In genomic region chr7:81904094-81904493, GRCm38 (mm10) we compare ENCODE assay signal across 33 mouse cellular contexts. TPM values are rescaled to one million over a fixed set of nuclear protein-coding genes. Genes with fewer than 3 reads are reported as not detected.
DNase-seq lines count a peak whose midpoint lies in the region; ATAC-seq and TF ChIP-seq lines count a peak whose summit lies in the region.
"Had no signal": no experiment of that assay in that cellular context is flagged by ENCODE, and none has a peak within 500 bp of the region (broad histone marks: within the 10 kb centered on the region; RNA-seq: fewer than 3 reads in every experiment).

No protein-coding gene starts in this region.

- no peak for TF ChIP-seq CTCF in kidney, postnatal 0 days (IDR thresholded peaks at IDR 0.05; ENCODE audit: low read depth)

- H3K4me2 ChIP-seq in kidney, postnatal 0 days (ENCODE audit: low read length) = no peak overlapping the region
- no peak overlapping the region for H3K4me2 ChIP-seq in lung, embryonic 16.5 days (ENCODE audit: low read depth, low read length)
- H3K4me2 ChIP-seq: embryonic facial prominence, embryonic 15.5 days; forebrain, embryonic 13.5 days; intestine, embryonic 15.5 days; liver, embryonic 12.5 days; midbrain, embryonic 12.5 days had no signal

- H3K36me3 ChIP-seq in kidney, postnatal 0 days (ENCODE audit: insufficient read depth, low read length) = no peaks in the 10 kb centered on the region
- no peaks in the 10 kb centered on the region for H3K36me3 ChIP-seq in lung, embryonic 16.5 days (ENCODE audit: control insufficient read depth, insufficient read depth, low read length)
- H3K36me3 ChIP-seq: embryonic facial prominence, embryonic 15.5 days; intestine, embryonic 15.5 days; liver, embryonic 12.5 days had no signal

- no peaks in the 10 kb centered on the region for H3K27me3 ChIP-seq in kidney, postnatal 0 days (ENCODE audit: insufficient read depth, low read length)
- H3K27me3 ChIP-seq in lung, embryonic 16.5 days (ENCODE audit: control insufficient read depth, insufficient read depth, low read depth, low read length) = no peaks in the 10 kb centered on the region
- H3K27me3 ChIP-seq: embryonic facial prominence, embryonic 15.5 days; forebrain, embryonic 13.5 days; intestine, embryonic 15.5 days; liver, embryonic 12.5 days; midbrain, embryonic 12.5 days had no signal

- peak; percentile 66 for DNase-seq in kidney, postnatal 0 days (ENCODE audit: low spot score)
- DNase-seq in kidney, adult 18-20 months = no peak
- DNase-seq in lung, postnatal 14 days = no peak
- DNase-seq in lung, postnatal 4 days = peak; percentile 8 to 71
- DNase-seq: adrenal gland, postnatal 36 days; B cell, adult 2 months; cerebellum, adult 2 months; cerebellum, postnatal 14 days; gastrocnemius, postnatal 10 days; heart, postnatal 14 days; layer of hippocampus, postnatal 36 days; left cerebral cortex, postnatal 4 days; liver, postnatal 0 days; thymus, adult 2 months; thymus, postnatal 36 days had no signal

- H3K9me3 ChIP-seq in kidney, postnatal 0 days (replicated peaks; ENCODE audit: low read length) = no peaks in the 10 kb centered on the region
- no peaks in the 10 kb centered on the region for H3K9me3 ChIP-seq in lung, embryonic 16.5 days (ENCODE audit: control insufficient read depth, low read length)
- H3K9me3 ChIP-seq: embryonic facial prominence, embryonic 10.5 days; embryonic facial prominence, embryonic 15.5 days; forebrain, embryonic 13.5 days; intestine, embryonic 15.5 days; liver, embryonic 12.5 days; megakaryocyte, embryonic 14.5 days; midbrain, embryonic 12.5 days had no signal

- WGBS in kidney, postnatal 0 days = 21% methylated on average over 4 of the region's 4 CpGs
- WGBS in lung, embryonic 16.5 days = 33% methylated on average over 4 of the region's 4 CpGs

- no peaks in the 10 kb centered on the region for H3K4me1 ChIP-seq in kidney, postnatal 0 days (replicated peaks; ENCODE audit: insufficient read depth, low read length)
- peaks cover 4% of the 10 kb centered on the region; the same call in 1 of the 2 replicates for H3K4me1 ChIP-seq in lung, embryonic 16.5 days (replicated peaks; ENCODE audit: control insufficient read depth, insufficient read depth, low read length)
- H3K4me1 ChIP-seq: embryonic facial prominence, embryonic 15.5 days; intestine, embryonic 15.5 days; liver, embryonic 12.5 days; midbrain, embryonic 12.5 days had no signal

- no peak overlapping the region for H3K9ac ChIP-seq in kidney, postnatal 0 days (ENCODE audit: low read depth, low read length)
- no peak overlapping the region for H3K9ac ChIP-seq in lung, embryonic 16.5 days (ENCODE audit: low read length)
- H3K9ac ChIP-seq: embryonic facial prominence, embryonic 15.5 days; forebrain, embryonic 13.5 days; intestine, embryonic 15.5 days; liver, embryonic 12.5 days; liver, postnatal 0 days; midbrain, embryonic 12.5 days had no signal

- H3K27ac ChIP-seq in kidney, postnatal 0 days = no peak overlapping the region
- H3K27ac ChIP-seq in lung, embryonic 16.5 days (ENCODE audit: low read length) = peak overlapping the region; percentile 31; the same call in 1 of the 2 replicates
- H3K27ac ChIP-seq: embryonic facial prominence, embryonic 10.5 days; embryonic facial prominence, embryonic 15.5 days; forebrain, embryonic 13.5 days; hindbrain, postnatal 0 days; intestine, embryonic 15.5 days; liver, embryonic 12.5 days; midbrain, embryonic 12.5 days had no signal

- no peak overlapping the region for H3K4me3 ChIP-seq in kidney, postnatal 0 days (replicated peaks; ENCODE audit: low read depth, low read length)
- no peak overlapping the region for H3K4me3 ChIP-seq in lung, embryonic 16.5 days (ENCODE audit: low read length)
- H3K4me3 ChIP-seq: embryonic facial prominence, embryonic 10.5 days; embryonic facial prominence, embryonic 15.5 days; forebrain, embryonic 13.5 days; intestine, embryonic 15.5 days; liver, embryonic 12.5 days; megakaryocyte, embryonic 14.5 days; midbrain, embryonic 12.5 days had no signal

- ATAC-seq in kidney, postnatal 0 days (replicated peaks; ENCODE audit: low FRiP score, low read depth) = no peak
- ATAC-seq in lung, embryonic 16.5 days (ENCODE audit: low read depth) = peak; percentile 96
- ATAC-seq in common myeloid progenitor, adult 5-6 weeks (replicated peaks; ENCODE audit: low read depth, poor library complexity, severe bottlenecking) = 0 out of 2 replicates have a peak, but pooled peaks have one; percentile 25
- ATAC-seq: forebrain, embryonic 13.5 days; hindbrain, postnatal 0 days; intestine, embryonic 15.5 days; liver, embryonic 12.5 days; liver, postnatal 0 days had no signal

RNA-seq across cellular contexts. Expression of gene Hdgfl3, which starts 30.2 kb away (rescaled TPM):
- polyA plus RNA-seq in kidney, postnatal 0 days (2015; fragmentation: Nextera tagmentation; extraction: Ambion mirVana) = 12.7 and 12.9 TPM in 2 replicates
- 6.6 and 7.4 TPM in 2 replicates for polyA plus RNA-seq in lung, embryonic 16.5 days (2015; fragmentation: Nextera tagmentation; extraction: Ambion mirVana)
- 5.0 and 6.2 TPM in 2 replicates for total RNA-seq in common myeloid progenitor, adult 5-6 weeks (2017)

RNA-seq across cellular contexts. Expression of gene Tm6sf1, which starts 45.3 kb away (rescaled TPM):
- 10.4 TPM in 2 replicates for polyA plus RNA-seq in kidney, postnatal 0 days (2015; fragmentation: Nextera tagmentation; extraction: Ambion mirVana)
- polyA plus RNA-seq in lung, embryonic 16.5 days (2015; fragmentation: Nextera tagmentation; extraction: Ambion mirVana) = 14.2 and 16.8 TPM in 2 replicates
- total RNA-seq in common myeloid progenitor, adult 5-6 weeks (2017) = 122 and 127 TPM in 2 replicates

RNA-seq across cellular contexts. Expression of gene Gm10160, which starts 48.5 kb away (rescaled TPM):
- polyA plus RNA-seq in kidney, postnatal 0 days (2015; fragmentation: Nextera tagmentation; extraction: Ambion mirVana) = not detected in 2 replicates
- polyA plus RNA-seq in lung, embryonic 16.5 days (2015; fragmentation: Nextera tagmentation; extraction: Ambion mirVana) = not detected in 2 replicates
- total RNA-seq in common myeloid progenitor, adult 5-6 weeks (2017) = not detected in 2 replicates
- total RNA-seq: adrenal gland, adult 18-20 months; adrenal gland, postnatal 36 days; gastrocnemius, postnatal 10 days; heart, postnatal 14 days; hindbrain, postnatal 0 days; layer of hippocampus, postnatal 36 days; left cerebral cortex, postnatal 4 days; monocyte, adult 5-6 weeks had no signal
- polyA plus RNA-seq: cerebellum, adult 2 months; embryonic facial prominence, embryonic 10.5 days; embryonic facial prominence, embryonic 15.5 days; forebrain, embryonic 13.5 days; gonadal fat pad, adult 2 months; heart, embryonic 14.5 days; hindbrain, embryonic 11.5 days; hindbrain, postnatal 0 days; intestine, embryonic 15.5 days; large intestine, adult 2 months; limb, embryonic 14.5 days; liver, embryonic 12.5 days; liver, postnatal 0 days; midbrain, embryonic 12.5 days; neural tube, embryonic 14.5 days; thymus, adult 2 months had no signal

Comparison
In these comparisons a context has a peak if more than half of its experiments do, and no peak if none do; other contexts are left out.
1. DNase-seq: peak in kidney, postnatal 0 days (single experiment) and lung, postnatal 4 days (2 of 2); none in kidney, adult 18-20 months (single experiment) and lung, postnatal 14 days (single experiment).